Mouse (Mus musculus) G1E (cell line): Measurements from ENCODE around the gene Ahnak.

ENCODE experiments used
- CTCF ChIP-seq: IDR thresholded peaks from 2 replicates; pipeline ENCODE4 v1.5.1; 2012; ENCODE audit warnings: low read depth, low read length, inconsistent platforms, mixed read lengths
- GATA1 ChIP-seq: IDR thresholded peaks from 2 replicates; pipeline ENCODE4 v1.6.1; 2012; ENCODE audit warnings: borderline replicate concordance, low read length, inconsistent platforms, mixed read lengths
- GATA2 ChIP-seq: IDR thresholded peaks from 2 replicates; pipeline ENCODE4 v1.6.1; 2012; ENCODE audit warnings: low read depth, low read length, inconsistent platforms, borderline replicate concordance
- POLR2AphosphoS5 ChIP-seq: IDR thresholded peaks from 2 replicates; pipeline ENCODE4 v1.6.1; 2012; ENCODE audit warnings: low read depth, low read length, inconsistent platforms; ENCODE audit not compliant: insufficient replicate concordance
- TAL1 ChIP-seq: conservative IDR thresholded peaks from 2 replicates; pipeline ENCODE4 v1.6.1; 2012; ENCODE audit warnings: low read depth, low read length, inconsistent platforms, mixed read lengths

DNA sequence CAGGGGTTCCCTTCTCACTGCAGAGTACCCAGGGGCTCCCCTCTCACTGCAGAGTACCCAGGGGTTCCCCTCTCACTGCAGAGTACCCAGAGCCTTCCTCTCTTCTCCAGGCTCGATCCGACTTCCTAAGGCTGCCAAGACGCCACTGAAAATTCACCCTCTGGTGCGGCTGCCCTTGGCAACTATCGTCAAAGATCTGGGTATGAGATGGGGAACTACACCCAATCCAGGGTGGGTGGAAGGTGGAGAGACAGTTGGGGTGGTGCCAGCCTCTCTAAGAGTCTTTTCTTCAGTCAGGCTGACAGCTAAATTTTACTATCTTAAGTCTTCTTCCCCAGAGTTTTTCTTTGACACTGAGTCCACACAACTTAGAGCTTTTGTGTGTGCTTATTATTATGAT lies 38.9 kb upstream of the Ahnak start:
- TF ChIP-seq CTCF (no peak), TAL1 (no peak), GATA1 (no peak), GATA2 (no peak), POLR2AphosphoS5 (no peak)
